Mouse (Mus musculus) neural tube, embryonic 14.5 days (tissue): ENCODE measurements around the gene Gm19668. TPM values are rescaled to one million over a fixed set of nuclear protein-coding genes. Genes with fewer than 3 reads are reported as not detected.
"Not testable (repeated sequence)": the region's sequence is repeated elsewhere in the genome, so short reads cannot be mapped to it uniquely, and the experiment has no call there.

ENCODE experiments used
- ATAC-seq: fragments of 200-750 bp; cut with Nextera tagmentation; 2 replicates; pipeline ENCODE4 v1.8.0; 2017; ENCODE audit warnings: low read depth, mild to moderate bottlenecking, moderate TSS enrichment, moderate library complexity
- H3K27ac ChIP-seq: fragments of 300-500 bp; sonication (generic); 2 replicates; pipeline ENCODE4 v1.5.1; 2014; ENCODE audit warnings: low read depth, mild to moderate bottlenecking, control low read depth, low read length, moderate library complexity, mixed read lengths
- H3K27me3 ChIP-seq: fragments of 300-500 bp; sonication (generic); 2 replicates; pipeline ENCODE4 v1.6.1; 2014; ENCODE audit warnings: low read length; ENCODE audit not compliant: control insufficient read depth, insufficient read depth
- H3K36me3 ChIP-seq: fragments of 300-500 bp; sonication (generic); 2 replicates; pipeline ENCODE4 v1.6.1; 2014; ENCODE audit warnings: low read length, mixed read lengths; ENCODE audit not compliant: control insufficient read depth, insufficient read depth
- H3K4me1 ChIP-seq: fragments of 300-500 bp; sonication (generic); 2 replicates; pipeline ENCODE4 v1.6.1; 2014; ENCODE audit warnings: low read length; ENCODE audit not compliant: control insufficient read depth, insufficient read depth
- H3K4me2 ChIP-seq: fragments of 300-500 bp; sonication (generic); 2 replicates; pipeline ENCODE4 v1.6.1; 2014; ENCODE audit warnings: mild to moderate bottlenecking, low read depth, low read length, control low read depth
- H3K4me3 ChIP-seq: fragments of 300-500 bp; sonication (generic); 2 replicates; pipeline ENCODE4 v1.5.1; 2014; ENCODE audit warnings: low read depth, low read length, control low read depth, mixed read lengths
- H3K9ac ChIP-seq: fragments of 300-500 bp; sonication (generic); replicated peaks from 2 replicates; pipeline ENCODE4 v1.6.1; 2014; ENCODE audit warnings: low read depth, mild to moderate bottlenecking, control low read depth, low read length, mixed read lengths
- H3K9me3 ChIP-seq: fragments of 300-500 bp; sonication (generic); 2 replicates; pipeline ENCODE4 v1.6.1; 2016; ENCODE audit warnings: low read length; ENCODE audit not compliant: control insufficient read depth
- WGBS: fragments of 180-500 bp; shearing (Covaris S2); extraction: QIAGEN DNeasy Blood & Tissue Kit; methylation state at CpG from one replicate; pipeline ENCODE4 v1.1.7; 2014; 5-methylcytosine and 5-hydroxymethylcytosine counted together
- polyA plus RNA-seq: library from polyadenylated mRNA; unstranded; fragments of >200 nt; fragmentation: Nextera tagmentation; extraction: Ambion mirVana; gene quantifications from 2 replicates; pipeline ENCODE4 v1.2.1, GENCODE M21; 2014

The Gm19668 gene
- polyA plus RNA-seq, 1 experiment from 2014 or later, result not detected

DNA sequence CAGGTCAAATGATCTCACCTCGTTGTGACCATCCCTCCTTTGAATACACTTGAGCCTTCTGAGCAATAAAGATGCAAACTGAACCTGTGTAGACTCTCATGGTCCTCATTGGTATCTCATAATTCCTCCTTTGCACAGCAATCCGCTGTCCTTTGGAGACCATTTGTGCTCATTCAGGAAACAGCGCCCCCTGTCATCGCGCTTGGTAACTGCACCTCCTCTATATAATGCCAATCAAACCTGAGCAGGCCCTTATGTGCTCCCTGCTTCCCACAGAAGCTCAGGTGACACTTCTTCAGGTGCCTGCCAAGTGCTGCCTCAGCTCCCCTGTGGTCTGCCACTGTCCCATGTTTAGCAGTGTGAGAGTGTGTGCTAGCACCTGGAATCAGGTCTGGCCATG is 16.6 kb upstream of the Gm19668 start:
- WGBS, result 36% methylated on average over 5 of the region's 5 CpGs
- no peaks in the 10 kb centered on the region for H3K36me3 ChIP-seq
- no peaks in the 10 kb centered on the region for H3K4me1 ChIP-seq
- H3K4me2 ChIP-seq, result no peak overlapping the region
- no peak overlapping the region for H3K9ac ChIP-seq
- no peak for ATAC-seq
- H3K27me3 ChIP-seq, result no peaks in the 10 kb centered on the region
- no peak overlapping the region for H3K27ac ChIP-seq
- no peaks in the 10 kb centered on the region for H3K9me3 ChIP-seq
- no peak overlapping the region for H3K4me3 ChIP-seq

DNA sequence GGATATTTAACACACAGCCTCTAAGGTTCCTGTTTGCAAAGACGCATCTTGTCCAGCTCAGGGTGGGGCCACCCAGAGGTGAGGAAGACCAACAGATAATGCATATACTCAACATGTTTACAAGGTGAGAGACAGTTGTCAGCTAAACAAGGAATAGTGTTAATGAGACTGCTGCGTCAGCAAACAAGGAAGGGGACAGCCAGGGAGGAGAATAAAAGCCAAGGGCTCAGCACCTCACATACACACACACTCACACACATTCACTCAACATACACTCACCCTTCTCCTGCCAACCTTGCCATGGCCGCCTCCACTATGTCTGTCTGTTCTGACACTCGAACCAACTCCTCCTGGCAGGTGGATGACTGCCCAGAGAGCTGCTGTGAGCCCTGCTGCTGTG is 15.4 kb upstream of the Gm19668 start, which contains the start of gene Gm2696:
Gene Gm2696, plus strand, starts transcription at position 301 of the 400 bp plus-strand sequence.
- Histone ChIP-seq H3K4me1 (no peaks in the 10 kb centered on the region), H3K4me2 (no peak within 1 kb of the TSS), H3K27me3 (no peaks in the 10 kb centered on the region), H3K27ac (no peak within 1 kb of the TSS), H3K36me3 (no peaks in the 10 kb centered on the region), H3K9ac (no peak within 1 kb of the TSS), H3K4me3 (no peak within 1 kb of the TSS), H3K9me3 (no peaks in the 10 kb centered on the region)
- WGBS, result 59% methylated on average over 4 of the region's 4 CpGs
- ATAC-seq, result no peak

DNA sequence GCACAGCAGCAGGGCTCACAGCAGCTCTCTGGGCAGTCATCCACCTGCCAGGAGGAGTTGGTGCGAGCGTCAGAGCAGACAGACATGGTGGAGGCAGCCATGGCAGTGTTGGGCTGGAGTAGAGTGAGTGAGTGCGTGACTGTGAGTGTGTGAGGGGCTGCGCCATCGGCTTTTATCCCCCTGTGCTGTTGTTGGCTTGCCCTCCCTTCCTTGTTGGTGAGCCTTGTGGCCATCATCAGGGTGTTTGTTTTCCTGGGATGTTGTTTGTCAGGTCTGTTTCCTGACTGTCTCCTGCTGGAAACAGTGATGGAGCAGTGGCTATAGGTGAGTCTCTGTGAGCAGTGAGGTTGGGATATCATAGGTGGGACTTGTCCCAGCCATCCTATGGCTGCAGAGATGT is 12.8 kb upstream of the Gm19668 start, which contains the start of gene Gm9507:
Gene Gm9507, minus strand, starts transcription at position 101 of the 400 bp plus-strand sequence.
- Histone ChIP-seq H3K9me3 (no peaks in the 10 kb centered on the region), H3K36me3 (no peaks in the 10 kb centered on the region), H3K27me3 (no peaks in the 10 kb centered on the region), H3K4me1 (no peaks in the 10 kb centered on the region), H3K4me2 (no peak within 1 kb of the TSS), H3K4me3 (no peak within 1 kb of the TSS), H3K9ac (no peak within 1 kb of the TSS), H3K27ac (no peak within 1 kb of the TSS)
- ATAC-seq, result no peak
- 81% methylated on average over 5 of the region's 5 CpGs for WGBS

DNA sequence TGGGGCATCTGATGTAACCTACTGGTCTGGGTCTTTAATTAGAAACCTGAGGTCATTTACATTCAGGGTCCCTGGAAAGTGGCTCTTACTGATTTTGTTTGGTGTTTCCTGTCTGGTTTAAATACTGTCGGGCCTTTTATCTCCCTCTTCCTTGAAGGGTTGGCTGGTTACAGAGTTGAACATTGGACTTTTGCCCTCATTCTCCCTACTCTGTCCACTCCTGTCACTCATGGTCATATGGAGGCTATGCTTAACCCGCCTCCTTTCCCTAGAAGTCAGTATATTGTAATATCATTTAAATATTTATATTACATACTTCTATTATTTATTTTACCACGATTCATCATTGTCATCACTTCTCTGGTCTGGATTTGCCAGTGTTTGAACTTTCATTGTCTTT is 5.2 kb upstream of the Gm19668 start:
- no peak for ATAC-seq
- H3K36me3 ChIP-seq, result no peaks in the 10 kb centered on the region
- H3K9ac ChIP-seq, result no peak overlapping the region
- no peak overlapping the region for H3K4me2 ChIP-seq
- H3K4me3 ChIP-seq, result no peak overlapping the region
- 87% methylated on average over 3 of the region's 3 CpGs for WGBS
- no peaks in the 10 kb centered on the region for H3K9me3 ChIP-seq
- no peaks in the 10 kb centered on the region for H3K4me1 ChIP-seq
- no peak overlapping the region for H3K27ac ChIP-seq
- H3K27me3 ChIP-seq, result no peaks in the 10 kb centered on the region

DNA sequence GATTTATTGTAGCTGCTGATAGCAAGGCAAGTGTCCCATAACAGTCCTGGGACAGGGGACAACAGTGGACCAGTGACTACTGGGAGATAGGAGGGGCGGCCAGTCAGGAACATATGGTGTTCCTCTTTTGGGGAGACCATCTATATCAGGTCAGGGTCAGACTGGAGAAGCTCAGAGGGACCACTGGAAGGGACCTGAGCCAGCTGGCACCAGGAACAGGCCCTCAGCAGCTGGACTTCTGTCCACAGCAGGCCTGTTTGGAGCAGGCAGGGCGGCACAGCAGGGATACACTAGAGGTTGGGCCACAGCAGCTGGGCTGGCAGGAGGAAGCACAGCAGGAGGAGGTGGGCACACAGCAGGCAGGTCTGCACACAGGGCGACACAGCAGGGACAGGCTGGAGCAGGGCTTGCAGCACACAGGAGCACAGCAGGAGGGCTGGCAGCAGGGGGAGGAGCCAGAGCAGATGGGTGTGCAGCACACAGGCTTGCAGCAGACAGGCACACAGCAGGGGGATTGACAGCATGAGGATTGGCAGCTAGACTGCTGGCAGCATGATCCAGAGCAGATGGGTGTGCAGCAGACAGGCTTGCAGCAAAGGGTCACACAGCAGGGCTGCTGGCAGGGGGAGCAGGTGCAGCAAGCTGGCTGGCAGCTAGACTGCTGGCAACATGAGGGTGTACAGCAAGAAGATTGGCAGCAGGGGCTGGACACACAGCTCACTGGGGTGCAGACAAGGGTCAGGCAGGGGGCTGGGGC is 591 bp downstream of the Gm19668 start:
- not testable (repeated sequence) for ATAC-seq, H3K9me3 ChIP-seq, H3K4me3 ChIP-seq, H3K9ac ChIP-seq, H3K27me3 ChIP-seq, H3K4me2 ChIP-seq, H3K4me1 ChIP-seq, H3K27ac ChIP-seq, H3K36me3 ChIP-seq
- 33% methylated on average over 3 of the region's 3 CpGs for WGBS

DNA sequence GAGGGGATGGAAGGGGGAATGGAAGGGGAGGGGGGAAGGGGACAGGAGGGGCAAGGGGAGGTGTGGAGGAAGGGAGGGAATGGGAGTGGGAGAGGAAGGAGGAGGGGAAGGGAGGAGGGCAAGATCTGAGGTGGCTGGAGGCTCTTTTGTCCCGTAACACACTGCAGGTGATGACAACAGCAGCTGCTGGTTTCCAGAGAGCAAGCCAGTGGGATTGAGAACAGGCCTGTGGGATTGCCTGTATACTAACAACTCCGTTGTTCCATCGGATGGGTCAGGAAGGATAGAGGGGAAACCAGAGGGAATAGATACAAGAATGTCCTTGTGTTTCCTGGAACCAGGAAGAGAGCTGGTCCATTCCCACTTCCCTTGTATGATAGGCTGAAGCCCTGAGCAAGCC is 1.3 kb downstream of the Gm19668 start:
- H3K4me1 ChIP-seq, result no peaks in the 10 kb centered on the region
- no peaks in the 10 kb centered on the region for H3K27me3 ChIP-seq
- no peak overlapping the region for H3K27ac ChIP-seq
- 16% methylated on average over 3 of the region's 3 CpGs for WGBS
- no peaks in the 10 kb centered on the region for H3K9me3 ChIP-seq
- ATAC-seq, result no peak
- H3K4me3 ChIP-seq, result no peak overlapping the region
- H3K9ac ChIP-seq, result no peak overlapping the region
- H3K36me3 ChIP-seq, result no peaks in the 10 kb centered on the region
- H3K4me2 ChIP-seq, result no peak overlapping the region

DNA sequence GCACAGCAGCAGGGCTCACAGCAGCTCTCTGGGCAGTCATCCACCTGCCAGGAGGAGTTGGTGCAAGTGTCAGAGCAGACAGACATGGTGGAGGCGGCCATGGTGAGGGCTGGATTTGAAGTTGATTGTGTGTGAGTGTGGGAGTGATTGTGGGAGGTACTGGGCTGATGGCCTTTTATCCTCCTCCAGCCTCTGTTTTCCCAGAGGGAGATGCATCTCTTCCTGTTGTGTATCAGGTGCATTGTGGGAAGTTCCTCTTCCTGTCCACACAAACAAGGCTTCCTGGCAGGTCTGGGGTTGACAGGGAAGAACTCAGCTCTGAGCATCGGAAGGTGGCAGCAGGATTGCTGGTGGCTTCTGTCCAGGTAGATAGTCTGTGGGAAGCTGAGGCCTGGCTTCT is 4.0 kb downstream of the Gm19668 start, which contains the start of gene Gm9639:
Gene Gm9639, minus strand, starts transcription at position 101 of the 400 bp plus-strand sequence.
- Histone ChIP-seq H3K4me2 (no peak within 1 kb of the TSS), H3K4me1 (no peaks in the 10 kb centered on the region), H3K27me3 (no peaks in the 10 kb centered on the region), H3K9me3 (no peaks in the 10 kb centered on the region), H3K4me3 (no peak within 1 kb of the TSS), H3K36me3 (no peaks in the 10 kb centered on the region), H3K9ac (no peak within 1 kb of the TSS), H3K27ac (no peak within 1 kb of the TSS)
- WGBS, result 60% methylated on average over 2 of the region's 2 CpGs
- ATAC-seq, result no peak

DNA sequence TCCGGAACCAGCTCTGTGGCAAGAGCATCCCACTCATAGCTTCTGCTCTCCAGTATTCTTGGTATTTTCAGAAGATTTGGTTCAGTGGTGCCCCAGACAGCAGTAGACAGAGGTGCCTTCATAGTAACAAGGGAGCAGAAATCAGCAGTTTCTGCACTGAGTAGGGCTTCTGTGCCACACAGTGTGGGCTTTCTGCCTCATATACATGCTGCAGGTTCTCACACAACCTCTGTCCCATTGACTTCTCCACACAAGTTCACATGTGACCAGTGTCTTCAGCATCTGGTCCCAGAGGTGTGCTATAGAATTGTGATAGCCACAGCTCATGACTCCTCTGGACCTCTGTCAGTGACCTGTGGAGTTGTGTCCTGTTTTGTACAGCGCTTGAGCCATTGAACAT is 10.3 kb downstream of the Gm19668 start:
- ATAC-seq, result no peak
- H3K9me3 ChIP-seq, result no peaks in the 10 kb centered on the region
- H3K27ac ChIP-seq, result no peak overlapping the region
- H3K4me1 ChIP-seq, result no peaks in the 10 kb centered on the region
- 83% methylated on average over 2 of the region's 2 CpGs for WGBS
- H3K4me3 ChIP-seq, result no peak overlapping the region
- H3K4me2 ChIP-seq, result no peak overlapping the region
- H3K9ac ChIP-seq, result no peak overlapping the region
- H3K27me3 ChIP-seq, result no peaks in the 10 kb centered on the region
- no peaks in the 10 kb centered on the region for H3K36me3 ChIP-seq

DNA sequence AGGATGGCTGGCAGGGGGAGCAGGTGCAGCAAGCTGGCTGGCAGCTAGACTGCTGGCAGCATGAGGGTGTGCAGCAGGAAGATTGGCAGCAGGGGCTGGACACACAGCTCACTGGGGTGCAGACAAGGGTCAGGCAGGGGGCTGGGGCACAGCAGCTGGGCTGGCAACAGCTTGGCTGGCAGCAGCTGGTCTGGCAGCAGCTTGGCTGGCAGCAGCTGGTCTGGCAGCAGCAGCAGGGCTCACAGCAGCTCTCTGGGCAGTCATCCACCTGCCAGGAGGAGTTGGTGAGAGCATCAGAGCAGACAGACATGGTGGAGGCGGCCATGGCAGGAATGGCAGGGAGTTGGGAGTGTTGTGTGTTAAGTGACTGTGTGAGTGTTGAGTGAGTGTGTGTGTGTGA is 11.1 kb downstream of the Gm19668 start, which contains the start of gene Gm7137:
Gene Gm7137, minus strand, starts transcription at position 325 of the 400 bp plus-strand sequence.
- not testable (repeated sequence) for H3K4me1 ChIP-seq, H3K4me3 ChIP-seq, ATAC-seq, H3K9ac ChIP-seq, H3K36me3 ChIP-seq, H3K4me2 ChIP-seq, H3K9me3 ChIP-seq, H3K27ac ChIP-seq, H3K27me3 ChIP-seq
- WGBS, result no CpG with 5 or more reads among the region's 1 CpGs
